Mouse (Mus musculus) retina, embryonic 14.5 days (tissue): ENCODE results near the gene Ube2u.
A peak's percentile ranks its signal among the peaks of the same experiment; 100 is the strongest.
"Not testable (repeated sequence)": the region's sequence is repeated elsewhere in the genome, so short reads cannot be mapped to it uniquely, and the experiment has no call there.

Experiments used
- DNase-seq: peaks from one replicate; pipeline ENCODE4 v3.0.0-alpha.2; 2015; ENCODE audit warnings: low spot score

The Ube2u gene

DNA sequence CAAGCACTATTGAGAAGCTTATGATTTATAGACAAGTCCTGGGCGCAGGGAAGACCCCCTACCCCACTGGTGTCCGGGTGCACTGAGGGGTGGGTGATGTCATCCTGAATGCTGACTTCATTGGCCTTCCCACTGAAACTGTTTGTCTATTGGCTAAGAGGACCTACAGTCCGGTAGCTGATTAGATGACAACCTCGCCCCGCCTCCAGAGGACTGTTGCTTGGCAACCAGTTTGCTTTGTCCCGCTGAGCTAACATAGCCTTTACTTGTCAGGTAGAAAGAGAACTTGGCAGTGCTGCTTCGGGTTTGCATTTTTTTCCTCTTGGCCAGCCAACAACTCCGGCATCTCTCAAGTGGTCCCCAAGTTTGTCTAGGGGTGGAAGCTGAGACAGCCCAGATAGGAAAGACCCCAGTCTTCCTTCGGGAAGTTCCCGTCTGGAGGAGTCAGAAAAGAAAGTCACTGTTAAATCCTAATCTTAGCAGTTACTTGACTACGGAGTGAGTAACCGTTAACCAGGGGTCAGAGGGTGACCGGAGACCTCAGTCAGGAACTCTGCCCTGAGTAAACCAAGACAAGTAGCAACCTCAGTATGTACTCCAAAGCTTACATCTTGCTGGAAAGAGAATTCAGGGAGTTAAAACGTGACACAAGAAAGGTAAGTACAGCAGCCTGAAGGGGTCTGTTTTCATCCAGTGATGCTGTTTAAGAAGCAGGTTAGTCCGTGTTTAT, at the start of gene Ube2u:
Ube2u (plus strand) TSS at position 258 of the 730 bp plus-strand sequence.
- peak; percentile 57 for DNase-seq

GRCm38 (mm10) chr4:100429371-100429900, 49.2 kb upstream of the Ube2u start:
- DNase-seq = no peak

- no peak for DNase-seq
Observed at GRCm38 (mm10) chr4:100435281-100436168, 43.1 kb upstream of the Ube2u start.

- no peak for DNase-seq
Observed at GRCm38 (mm10) chr4:100436169-100436547, 42.5 kb upstream of the Ube2u start.

DNA sequence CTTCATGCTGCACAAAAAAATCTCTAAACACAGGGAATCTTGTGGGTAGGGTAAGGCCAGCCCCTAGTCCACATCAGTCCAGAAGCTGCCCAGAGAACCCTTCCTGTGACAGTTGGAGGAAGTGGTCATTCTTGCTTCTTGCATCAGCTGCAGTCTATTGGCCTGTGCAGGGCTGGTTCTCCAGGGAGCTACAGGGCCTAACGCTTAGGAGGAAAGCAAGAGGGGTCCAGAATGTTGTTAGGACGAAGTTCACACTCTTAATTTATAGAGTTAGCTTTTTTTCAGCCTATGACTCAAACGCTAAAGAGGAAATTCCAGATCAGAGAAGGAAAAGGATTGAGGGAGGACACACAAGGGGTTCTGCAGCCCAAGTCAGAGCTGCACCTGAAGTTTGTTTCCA, 31.8 kb upstream of the Ube2u start:
- no peak for DNase-seq

DNA sequence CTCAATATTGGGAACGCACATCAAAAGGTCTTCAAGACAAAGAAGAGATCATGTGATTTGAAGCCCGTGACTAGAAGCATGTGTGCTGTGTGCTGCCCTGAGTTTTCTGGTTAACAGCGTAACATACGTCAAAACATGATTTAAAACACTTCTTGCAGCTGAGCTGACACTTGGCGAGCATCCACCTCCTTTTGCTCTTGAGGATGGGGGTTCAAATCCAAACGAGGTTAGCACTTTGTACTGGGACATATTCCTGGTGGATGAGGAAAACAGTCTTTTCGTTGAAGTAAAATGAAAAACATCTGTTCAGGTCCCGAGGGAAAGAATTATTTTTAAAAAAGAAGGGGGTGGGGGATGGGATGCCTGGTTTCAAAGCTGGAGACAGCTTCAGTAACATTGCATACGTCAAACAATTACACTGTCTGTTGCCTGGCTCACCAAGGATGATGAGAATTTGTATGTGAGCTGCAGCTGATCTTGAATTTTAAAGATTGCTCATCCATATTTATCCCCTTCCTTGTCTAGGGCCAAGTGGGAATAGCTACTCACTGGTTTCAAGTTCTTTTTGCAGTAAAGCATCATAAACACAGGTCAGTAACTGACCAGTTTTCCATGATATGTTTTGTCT, 16.0 kb upstream of the Ube2u start:
- no peak for DNase-seq

DNA sequence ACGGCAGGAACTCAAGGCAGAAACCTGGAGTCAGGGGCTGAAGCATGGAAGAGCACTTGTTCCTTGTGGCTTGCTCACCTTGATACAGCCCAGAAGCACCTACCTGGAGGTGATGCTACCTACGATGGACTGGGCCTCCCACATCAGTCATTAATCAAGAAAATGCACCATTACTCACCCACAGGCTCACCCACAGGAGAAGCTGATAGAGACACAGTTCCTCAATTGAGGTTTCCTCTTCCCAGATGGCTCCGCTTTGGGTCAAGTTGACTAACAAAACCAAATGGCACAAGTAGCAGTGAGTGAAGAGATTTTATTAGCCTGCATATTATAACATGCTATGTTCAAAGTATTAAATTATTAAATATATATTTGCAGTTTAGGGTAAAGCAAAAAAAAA, 9.8 kb downstream of the Ube2u start:
- DNase-seq = no peak

GRCm38 (mm10) chr4:100495176-100495575, 16.5 kb downstream of the Ube2u start:
- DNase-seq = no peak

DNA sequence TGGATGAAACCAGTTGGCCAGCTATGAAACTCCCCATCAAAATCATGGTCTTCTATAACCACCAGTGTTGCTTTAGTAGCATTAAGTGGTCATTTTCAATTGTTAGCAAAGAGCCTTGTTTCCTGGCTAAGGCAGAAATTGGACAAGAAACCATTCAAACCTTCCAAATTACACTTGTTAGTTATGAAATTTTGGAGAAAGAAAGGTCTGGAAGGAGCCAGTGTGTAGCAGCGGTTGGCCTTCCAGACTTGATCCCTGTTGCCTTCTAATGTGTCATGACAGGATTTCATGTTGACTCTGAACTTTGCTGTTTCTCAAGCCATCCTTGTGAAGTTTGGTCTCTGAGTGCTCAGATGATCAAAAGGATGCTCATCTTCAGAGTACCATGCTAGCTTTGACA, 17.9 kb downstream of the Ube2u start:
- no peak for DNase-seq

GRCm38 (mm10) chr4:100498192-100498591, 19.5 kb downstream of the Ube2u start:
- peak; percentile 40 for DNase-seq

GRCm38 (mm10) chr4:100499037-100499601, 20.5 kb downstream of the Ube2u start:
- not testable (repeated sequence) for DNase-seq

- no peak for DNase-seq
Observed at GRCm38 (mm10) chr4:100503337-100503736, 24.7 kb downstream of the Ube2u start.

DNA sequence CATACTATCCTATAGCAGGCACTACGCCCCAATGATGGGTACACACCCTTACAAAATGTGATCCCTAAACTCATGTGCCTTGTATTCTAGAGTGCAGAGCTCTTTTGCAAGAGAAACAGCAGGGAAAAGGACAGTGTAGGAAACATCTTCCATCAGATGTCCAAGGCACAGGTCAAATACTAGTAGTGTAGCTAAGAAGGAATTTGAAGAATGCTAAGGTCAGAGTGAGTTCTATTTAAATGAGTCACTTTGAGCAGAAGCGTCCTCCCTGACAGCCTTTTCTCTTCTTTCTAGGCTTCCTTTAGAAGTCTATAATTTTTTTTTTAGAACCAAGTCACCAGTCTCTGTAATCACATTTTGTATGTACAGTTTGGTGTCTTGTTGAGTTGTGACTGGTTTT, 39.0 kb downstream of the Ube2u start:
- no peak for DNase-seq

GRCm38 (mm10) chr4:100522534-100522933, 43.9 kb downstream of the Ube2u start:
- DNase-seq = peak; percentile 42

DNA sequence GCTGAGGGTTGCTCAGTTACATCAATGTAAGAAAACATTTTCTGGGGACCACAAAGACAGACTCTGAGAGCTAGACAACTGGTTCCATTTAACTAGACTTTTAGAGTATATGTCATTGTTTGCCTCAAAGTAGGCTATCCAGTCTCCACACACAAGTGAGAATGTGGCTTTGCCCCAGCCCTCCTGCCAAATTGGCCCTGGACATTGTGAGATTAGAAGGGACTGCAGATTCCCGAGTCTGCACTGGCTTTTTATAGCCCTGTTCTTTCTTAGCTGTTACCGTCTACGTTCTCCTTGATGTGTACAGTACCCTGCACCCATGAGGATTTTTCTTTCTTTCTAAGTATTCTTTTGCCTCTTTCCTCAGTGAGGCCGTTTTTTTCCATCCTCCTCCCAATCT, 46.1 kb downstream of the Ube2u start:
- DNase-seq = no peak

DNA sequence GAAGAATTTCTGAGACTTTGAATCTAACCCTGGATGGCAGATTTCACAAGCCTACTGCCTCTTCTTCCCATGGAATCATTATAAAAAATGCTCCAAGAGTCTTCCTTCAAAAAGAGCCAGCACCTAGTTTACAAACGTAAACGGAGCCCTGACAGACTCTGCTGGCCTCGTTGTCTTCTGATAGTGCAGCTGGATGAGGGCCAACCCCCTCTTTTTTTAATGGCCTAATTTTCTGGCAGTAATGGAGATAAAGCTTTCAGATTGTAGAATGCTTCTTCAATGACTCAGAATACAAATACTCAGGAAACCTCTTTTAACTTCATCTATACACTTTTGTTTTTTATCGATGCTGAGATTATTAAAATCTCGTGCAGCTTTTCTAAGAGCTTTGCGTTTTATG, 47.6 kb downstream of the Ube2u start:
- DNase-seq = peak; percentile 13

- no peak for DNase-seq
Observed at GRCm38 (mm10) chr4:100527086-100527485, 48.4 kb downstream of the Ube2u start.

- peak; percentile 67 for DNase-seq
Observed at GRCm38 (mm10) chr4:100527554-100528001, 48.9 kb downstream of the Ube2u start.

- peak; percentile 64 for DNase-seq
Observed at GRCm38 (mm10) chr4:100533607-100534006, 55.0 kb downstream of the Ube2u start.

DNA sequence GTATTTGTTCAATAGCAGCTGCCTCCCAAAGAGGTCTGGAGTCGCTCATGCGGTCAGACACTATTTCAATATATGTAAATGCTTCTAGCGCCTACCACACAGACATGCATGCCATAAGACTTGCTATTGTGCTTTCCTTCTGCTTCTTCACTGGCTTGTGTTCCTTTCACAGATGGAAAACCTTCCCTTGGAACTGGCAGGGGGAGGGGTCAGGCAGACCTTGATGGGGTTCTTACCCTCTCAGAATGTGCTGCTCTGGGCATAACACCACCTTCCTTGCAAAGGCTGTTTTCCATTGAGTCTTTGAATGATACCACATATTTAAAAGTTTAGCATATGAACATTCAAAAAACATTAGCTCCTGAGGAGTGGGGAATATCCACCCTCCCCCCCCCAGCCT, 56.3 kb downstream of the Ube2u start:
- no peak for DNase-seq

DNA sequence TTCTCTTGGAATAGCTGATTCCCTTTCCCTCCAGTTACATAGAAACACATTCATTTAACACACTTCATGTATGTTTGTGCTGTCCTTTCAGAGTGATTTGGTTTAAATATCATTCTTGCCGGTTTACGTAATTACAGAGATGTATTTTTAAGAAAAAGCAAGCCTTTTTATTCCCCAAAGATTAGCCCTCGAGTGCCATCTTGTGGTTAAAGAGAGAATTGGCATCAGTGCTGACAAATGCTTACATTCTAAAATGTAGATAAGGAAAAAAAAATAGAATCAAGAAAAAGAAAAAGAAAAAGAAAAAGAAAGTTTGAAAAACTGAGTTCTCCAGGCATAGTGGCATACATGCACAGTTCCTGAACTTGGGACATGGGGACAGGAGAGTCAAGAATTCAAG, 59.2 kb downstream of the Ube2u start:
- DNase-seq = peak; percentile 86

GRCm38 (mm10) chr4:100539483-100539882, 60.8 kb downstream of the Ube2u start:
- no peak for DNase-seq
